Mouse (Mus musculus) left cerebral cortex, postnatal 36 days (tissue): ENCODE data around the gene Laptm4a. TPM values are rescaled to one million over a fixed set of nuclear protein-coding genes. Genes with fewer than 3 reads are reported as not detected.

ENCODE experiments used
- DNase-seq, 2 experiments: peaks; one replicate each; pipeline ENCODE4 v3.0.0; 2021 to 2022; ENCODE audit warnings: low spot score in 2 of 2, mixed read lengths in 1 of 2
- intact Hi-C: fragments of 180-260 bp; cut with DNase I; formaldehyde crosslinking; loops from one replicate; pipeline ENCODE4 v1.15.1; 2025
- total RNA-seq, 2 experiments: library from RNA; stranded (reverse); gene quantifications; 2 replicates each; pipeline ENCODE4 v1.2.3; 2021

Laptm4a gene
- total RNA-seq = 100 to 1,000 TPM; 169 to 179 TPM

GRCm38 (mm10) chr12:8921394-8922368, at the start of gene Laptm4a:
Gene Laptm4a (plus strand): TSS chr12:8921664.
- intact Hi-C loops = loop anchor here (2.0 to 5.0 kb wide), 2 partner anchors 53 to 249 kb away; partner anchors contain the start of gene Pum2
- DNase-seq = peak; percentile 98

- intact Hi-C loops = no loop called here
- no peak for DNase-seq
These were observed 45.9 kb upstream of the Laptm4a start for GRCm38 (mm10) chr12:8875583-8875982.

GRCm38 (mm10) chr12:8876865-8877264, 44.6 kb upstream of the Laptm4a start:
- intact Hi-C loops = no loop called here
- DNase-seq = no peak

- intact Hi-C loops = no loop called here
- no peak for DNase-seq
These were observed 44.1 kb upstream of the Laptm4a start for GRCm38 (mm10) chr12:8877413-8877812.

- DNase-seq = no peak
- intact Hi-C loops = no loop called here
These were observed 42.7 kb upstream of the Laptm4a start for GRCm38 (mm10) chr12:8878752-8879151.

- no peak for DNase-seq
- intact Hi-C loops = no loop called here
These were observed 42.1 kb upstream of the Laptm4a start for GRCm38 (mm10) chr12:8879389-8879788.

GRCm38 (mm10) chr12:8881736-8882135, 39.7 kb upstream of the Laptm4a start:
- no peak for DNase-seq
- intact Hi-C loops = no loop called here

- intact Hi-C loops = no loop called here
- DNase-seq = no peak
These were observed 39.1 kb upstream of the Laptm4a start for GRCm38 (mm10) chr12:8882376-8882775.

GRCm38 (mm10) chr12:8884426-8885145, 36.9 kb upstream of the Laptm4a start:
- intact Hi-C loops = no loop called here
- no peak for DNase-seq

- intact Hi-C loops = no loop called here
- DNase-seq = no peak
These were observed 36.3 kb upstream of the Laptm4a start for GRCm38 (mm10) chr12:8885146-8885543.

GRCm38 (mm10) chr12:8885950-8886349, 35.5 kb upstream of the Laptm4a start:
- DNase-seq = no peak
- intact Hi-C loops = no loop called here

GRCm38 (mm10) chr12:8888445-8888844, 33.0 kb upstream of the Laptm4a start:
- DNase-seq = no peak
- intact Hi-C loops = no loop called here

GRCm38 (mm10) chr12:8889117-8889665, 32.3 kb upstream of the Laptm4a start:
- intact Hi-C loops = loop anchor here (1.0 kb wide), 1 partner anchor 113 kb away; no protein-coding TSS in a partner anchor
- peak; percentile 51 to 67 for DNase-seq

GRCm38 (mm10) chr12:8892876-8893532, 28.5 kb upstream of the Laptm4a start:
- intact Hi-C loops = no loop called here

GRCm38 (mm10) chr12:8897140-8897539, 24.3 kb upstream of the Laptm4a start:
- intact Hi-C loops = no loop called here
- DNase-seq = no peak

More at GRCm38 (mm10) chr12:8892876-8893532, 28.5 kb upstream of the Laptm4a start:
- DNase-seq = no peak

- intact Hi-C loops = no loop called here
- no peak for DNase-seq
These were observed 22.3 kb upstream of the Laptm4a start for GRCm38 (mm10) chr12:8898879-8899785.

- no peak for DNase-seq
- intact Hi-C loops = no loop called here
These were observed 21.3 kb upstream of the Laptm4a start for GRCm38 (mm10) chr12:8900107-8900698.

GRCm38 (mm10) chr12:8900919-8901663, 20.4 kb upstream of the Laptm4a start:
- no peak for DNase-seq
- intact Hi-C loops = no loop called here
